Mouse (Mus musculus): ENCODE results near the gene Cog8. TPM values are rescaled to one million over a fixed set of nuclear protein-coding genes. Genes with fewer than 3 reads are reported as not detected.
"Not testable (repeated sequence)": the region's sequence is repeated elsewhere in the genome, so short reads cannot be mapped to it uniquely, and the experiment has no call there.

Gene Cog8
- total RNA-seq, 1 experiment: 37.8 TPM

DNA sequence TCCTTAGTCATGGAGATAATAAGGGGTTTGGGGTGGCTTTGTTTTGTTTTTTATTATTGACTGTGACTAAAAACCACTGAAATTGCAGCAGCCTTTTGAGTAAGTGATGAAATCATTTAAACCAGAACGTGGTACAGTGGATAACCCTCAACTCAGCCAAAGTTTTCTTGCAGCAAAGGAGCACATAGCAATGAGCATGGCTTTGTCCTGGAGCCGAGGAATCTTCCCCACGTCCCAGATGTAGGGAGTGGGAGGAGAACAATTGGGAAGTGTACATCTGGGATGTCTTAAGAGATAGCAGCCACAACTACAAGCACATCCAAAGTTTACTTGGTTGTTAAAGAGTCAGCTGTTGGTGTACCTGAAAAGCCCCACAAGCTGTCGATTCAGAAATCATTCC, 59.1 kb downstream of the Cog8 start:
- H3K9ac ChIP-seq (ENCODE audit: insufficient read depth, low read depth, low read length, poor library complexity, severe bottlenecking): no peak overlapping the region
- no peak overlapping the region for H3K4me3 ChIP-seq (ENCODE audit: insufficient read depth in 1 of 2, low read depth in 1 of 2, low read length in 2 of 2, poor library complexity in 1 of 2, severe bottlenecking in 1 of 2)
- no peak for DNase-seq (ENCODE audit: low read depth, low spot score)
- no peaks in the 10 kb centered on the region for H3K9me3 ChIP-seq (ENCODE audit: control insufficient read depth, insufficient read depth, low read depth, low read length)
- H3K27ac ChIP-seq (ENCODE audit: insufficient read depth, low read depth, low read length, poor library complexity, severe bottlenecking): no peak overlapping the region
- peaks cover 3% of the 10 kb centered on the region for H3K36me3 ChIP-seq (ENCODE audit: control insufficient read depth, insufficient read depth, low read length, poor library complexity, severe bottlenecking)
- H3K4me1 ChIP-seq (ENCODE audit: control insufficient read depth in 2 of 2, insufficient read depth in 2 of 2, low read length in 2 of 2, poor library complexity in 1 of 2): no peaks in the 10 kb centered on the region
- TF ChIP-seq ZC3H11A (IDR thresholded peaks at IDR 0.05; ENCODE audit: borderline replicate concordance, low read depth, low read length): no peak
- TF ChIP-seq ZNF384 (IDR thresholded peaks at IDR 0.05; ENCODE audit: low read depth, low read length): no peak
- no peak for TF ChIP-seq CHD2 (IDR thresholded peaks at IDR 0.05; ENCODE audit: low read depth, low read length)
- TF ChIP-seq MAFK (IDR thresholded peaks at IDR 0.05; ENCODE audit: insufficient read depth, low read depth, low read length): no peak
- no peak for TF ChIP-seq HCFC1 (IDR thresholded peaks at IDR 0.05; ENCODE audit: borderline replicate concordance, insufficient read depth, low read length)
- in situ Hi-C loops (cut with MboI; ENCODE audit: low sequenced_read_pairs in 2 of 2, unreplicated experiment in 2 of 2): no loop called here

DNA sequence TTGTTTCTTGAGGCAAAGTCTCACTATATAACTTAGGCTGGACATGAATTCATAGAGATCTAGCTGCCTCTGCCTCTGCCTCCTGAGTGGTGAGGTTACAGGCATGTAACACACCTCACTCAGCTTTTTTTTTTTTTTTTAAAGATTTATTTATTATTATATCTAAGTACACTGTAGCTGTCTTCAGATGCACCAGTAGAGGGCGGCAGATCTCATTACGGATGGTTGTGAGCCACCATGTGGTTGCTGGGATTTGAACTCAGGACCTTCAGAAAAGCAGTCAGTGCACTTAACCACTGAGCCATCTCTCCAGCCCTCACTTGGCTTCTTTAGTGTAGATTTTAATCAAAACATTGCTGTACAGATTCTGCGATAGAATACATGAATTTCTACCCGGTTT, 60.1 kb downstream of the Cog8 start:
- H3K27ac ChIP-seq (ENCODE audit: insufficient read depth, low read depth, low read length, poor library complexity, severe bottlenecking); H3K36me3 ChIP-seq (ENCODE audit: control insufficient read depth, insufficient read depth, low read length, poor library complexity, severe bottlenecking); H3K4me3 ChIP-seq (ENCODE audit: insufficient read depth in 1 of 2, low read depth in 1 of 2, low read length in 2 of 2, poor library complexity in 1 of 2, severe bottlenecking in 1 of 2); H3K9ac ChIP-seq (ENCODE audit: insufficient read depth, low read depth, low read length, poor library complexity, severe bottlenecking); H3K9me3 ChIP-seq (ENCODE audit: control insufficient read depth, insufficient read depth, low read depth, low read length); DNase-seq (ENCODE audit: low read depth, low spot score); H3K4me1 ChIP-seq (ENCODE audit: control insufficient read depth in 2 of 2, insufficient read depth in 2 of 2, low read length in 2 of 2, poor library complexity in 1 of 2); in situ Hi-C loops (cut with MboI; ENCODE audit: low sequenced_read_pairs in 2 of 2, unreplicated experiment in 2 of 2): not testable (repeated sequence)
- peak; percentile 57; the same call in 1 of the 2 replicates for TF ChIP-seq ZNF384 (IDR thresholded peaks at IDR 0.05; ENCODE audit: low read depth, low read length)

Other genes starting within 250 kb of the Cog8 start
- gene Has3, start 186.4 kb downstream of the Cog8 start, total RNA-seq (2012; rRNA removed): 4.4 and 5.0 TPM in 2 replicates
- 87.5 and 118 TPM in 2 replicates for gene Utp4, start 163.1 kb downstream of the Cog8 start, total RNA-seq (2012; rRNA removed)
- 32.4 and 45.7 TPM in 2 replicates for gene Sntb2, start 120.9 kb downstream of the Cog8 start, total RNA-seq (2012; rRNA removed)
- 16.6 and 24.1 TPM in 2 replicates for gene Vps4a, start 25.5 kb downstream of the Cog8 start, total RNA-seq (2012; rRNA removed)
- 15.4 and 16.1 TPM in 2 replicates for gene Pdf, start 8.1 kb downstream of the Cog8 start, total RNA-seq (2012; rRNA removed)
- gene Nip7, start 188 bp upstream of the Cog8 start, total RNA-seq (2012; rRNA removed): 169 and 189 TPM in 2 replicates
- 0.27 and 0.48 TPM in 2 replicates for gene Tmed6, start 9.0 kb upstream of the Cog8 start, total RNA-seq (2012; rRNA removed)
- 13.9 and 14.1 TPM in 2 replicates for gene Terf2, start 39.9 kb upstream of the Cog8 start, total RNA-seq (2012; rRNA removed)
- gene Cyb5b, start 94.0 kb upstream of the Cog8 start, total RNA-seq (2012; rRNA removed): 27.8 and 44.9 TPM in 2 replicates
- 24.2 and 24.5 TPM in 2 replicates for gene Nfat5, start 236.8 kb upstream of the Cog8 start, total RNA-seq (2012; rRNA removed)